Mouse (Mus musculus): ENCODE measurements around the gene Lrrc4. TPM values are rescaled to one million over a fixed set of nuclear protein-coding genes. Genes with fewer than 3 reads are reported as not detected.

Gene Lrrc4
- polyA plus RNA-seq, 1 experiment = 2.3 TPM

DNA sequence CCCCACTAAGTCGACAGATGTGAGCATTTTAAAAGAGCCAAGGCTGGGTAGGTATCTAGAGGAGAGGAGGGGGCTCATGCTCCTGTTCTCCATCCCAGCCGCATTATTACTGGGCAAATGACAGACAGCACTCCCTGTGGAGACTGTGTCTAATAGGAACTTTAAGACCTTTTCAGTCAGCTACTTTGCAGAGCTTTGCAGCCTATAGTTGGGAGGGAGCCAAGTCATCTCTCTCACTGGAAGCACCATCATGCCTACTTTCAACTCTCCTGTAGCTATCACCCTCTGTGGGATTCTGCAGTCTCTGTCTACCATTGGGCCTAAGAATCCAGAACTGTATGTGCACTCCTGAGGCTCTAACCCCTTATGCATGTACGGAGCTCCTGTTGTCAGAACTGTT is 5.7 kb downstream of the Lrrc4 start:
- no peak for DNase-seq (ENCODE audit: low read depth)

DNA sequence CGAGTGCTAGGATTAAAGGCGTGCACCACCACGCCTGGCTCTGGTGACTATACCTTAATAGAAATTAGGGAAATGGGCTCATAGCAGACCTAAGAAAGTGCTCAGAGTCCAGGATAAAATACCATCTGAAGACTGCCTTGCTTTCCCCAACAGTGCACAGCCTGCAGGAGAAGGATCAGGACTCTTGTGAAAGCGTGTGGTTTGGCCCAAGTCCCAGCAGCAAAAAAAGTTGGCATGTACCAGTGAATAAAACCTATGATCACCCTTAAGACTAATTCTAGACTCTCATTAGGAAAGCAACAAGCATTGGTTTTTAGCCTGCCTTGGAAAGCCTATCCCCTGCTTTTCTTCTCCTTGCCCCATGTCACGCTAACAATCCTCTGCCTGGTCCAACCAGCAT is 7.7 kb downstream of the Lrrc4 start:
- DNase-seq (ENCODE audit: low read depth) = peak; percentile 68

GRCm38 (mm10) chr6:28823375-28823774 is 8.2 kb downstream of the Lrrc4 start:
- DNase-seq (ENCODE audit: low read depth) = peak; percentile 56

DNA sequence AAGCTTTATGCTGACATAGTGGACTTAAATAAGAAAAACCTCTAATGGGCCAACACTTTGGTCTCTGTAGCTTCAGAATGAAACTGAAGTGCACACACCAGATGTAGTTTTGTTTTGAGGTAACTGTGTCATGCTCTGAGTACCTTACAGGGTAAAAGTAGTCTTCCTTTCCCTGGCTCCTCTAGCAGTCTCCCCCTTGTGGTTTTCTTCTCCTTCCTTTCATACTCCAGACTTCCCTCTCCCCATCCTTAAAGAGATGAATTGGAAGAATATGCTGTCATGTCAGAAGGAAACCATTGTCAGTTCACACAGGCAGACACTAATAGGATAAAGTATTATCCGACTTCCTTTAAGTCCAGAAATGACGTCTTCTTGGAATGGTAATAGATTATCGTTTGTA is 9.3 kb downstream of the Lrrc4 start:
- no peak for DNase-seq (ENCODE audit: low read depth)

- no peak for DNase-seq (ENCODE audit: low read depth)
Measured at GRCm38 (mm10) chr6:28819509-28820358, 11.8 kb downstream of the Lrrc4 start.

DNA sequence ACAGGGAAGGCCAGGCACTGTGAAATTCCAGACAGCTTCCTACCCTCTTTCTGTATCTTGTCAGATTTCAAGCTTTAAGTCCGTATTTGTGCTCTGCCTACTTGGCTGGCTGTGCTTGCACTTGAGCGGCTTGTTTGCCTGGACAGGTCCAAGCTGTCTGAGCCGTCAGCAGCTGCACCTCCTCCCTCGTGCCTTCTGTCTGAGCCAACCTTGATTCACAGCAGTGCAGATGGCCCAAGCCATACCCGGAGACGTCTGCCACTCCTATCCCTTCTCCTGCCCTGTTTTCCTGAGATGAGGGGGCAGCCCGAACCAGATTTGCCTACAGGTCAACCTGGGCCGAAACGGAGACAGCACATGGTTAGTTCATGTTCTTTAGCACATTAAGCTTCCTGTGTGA is 14.5 kb downstream of the Lrrc4 start:
- DNase-seq (ENCODE audit: low read depth) = no peak

DNA sequence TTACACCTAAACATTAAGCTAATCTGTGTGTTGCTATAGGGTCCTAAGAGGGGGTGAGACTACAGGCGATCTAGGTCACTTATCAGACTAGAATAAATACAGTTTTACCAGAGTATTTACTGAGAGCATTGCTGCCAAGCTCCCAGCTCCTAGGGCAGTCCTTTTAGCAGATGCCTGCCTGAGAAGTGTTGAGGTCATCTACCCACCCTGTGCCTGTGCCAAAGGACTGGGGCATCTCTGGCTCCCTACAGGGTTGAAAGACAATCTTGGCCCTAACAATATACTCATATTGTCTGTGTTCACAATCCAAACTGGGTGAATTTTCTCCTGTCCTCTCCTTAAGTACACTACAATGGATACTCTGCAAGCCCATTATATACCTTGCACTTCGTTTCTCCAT is 16.7 kb downstream of the Lrrc4 start:
- no peak for DNase-seq (ENCODE audit: low read depth)

DNA sequence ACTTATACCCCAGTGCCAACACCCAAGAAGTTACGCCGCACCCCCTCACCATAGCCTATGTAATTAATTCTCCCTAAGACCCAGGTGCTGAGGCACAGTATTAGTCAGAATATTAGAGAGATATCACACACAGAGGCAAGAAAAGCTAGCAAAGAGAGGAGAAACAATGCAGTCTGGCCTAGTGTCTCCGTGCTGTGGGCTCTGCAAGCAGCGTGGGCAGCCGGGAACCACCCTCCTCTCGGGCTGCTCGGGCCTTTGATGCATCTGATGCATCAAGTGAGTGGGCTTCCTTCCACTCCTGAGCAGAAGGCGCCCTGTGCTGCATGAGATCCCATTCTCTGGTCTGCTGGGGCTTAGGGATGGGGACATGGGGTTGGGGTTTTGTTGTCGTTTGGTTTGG is 18.5 kb downstream of the Lrrc4 start:
- no peak for DNase-seq (ENCODE audit: low read depth)

GRCm38 (mm10) chr6:28804751-28805150 is 26.8 kb downstream of the Lrrc4 start:
- DNase-seq (ENCODE audit: low read depth) = no peak

GRCm38 (mm10) chr6:28803678-28804279 is 27.8 kb downstream of the Lrrc4 start:
- DNase-seq (ENCODE audit: low read depth) = no peak

GRCm38 (mm10) chr6:28800976-28801375 is 30.6 kb downstream of the Lrrc4 start:
- no peak for DNase-seq (ENCODE audit: low read depth)

DNA sequence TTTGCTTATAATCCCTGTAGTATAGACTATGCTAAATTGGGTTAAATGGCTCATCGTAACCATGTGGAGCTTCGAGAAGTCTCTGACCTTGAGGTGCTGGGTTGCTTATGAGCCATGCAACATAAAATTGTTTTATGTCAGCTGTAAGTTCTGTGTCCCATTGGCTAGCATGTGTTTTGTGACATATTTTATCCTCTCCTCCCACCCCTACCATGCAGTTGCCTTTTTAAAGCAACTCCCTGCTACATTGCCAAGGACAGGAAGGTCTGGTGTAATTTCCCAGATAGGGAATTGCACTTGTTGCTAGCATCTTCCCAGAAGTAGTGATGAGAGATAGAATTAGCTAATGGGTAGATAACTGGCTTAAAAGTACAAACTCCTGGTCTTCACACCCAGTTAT is 31.7 kb downstream of the Lrrc4 start:
- no peak for DNase-seq (ENCODE audit: low read depth)

DNA sequence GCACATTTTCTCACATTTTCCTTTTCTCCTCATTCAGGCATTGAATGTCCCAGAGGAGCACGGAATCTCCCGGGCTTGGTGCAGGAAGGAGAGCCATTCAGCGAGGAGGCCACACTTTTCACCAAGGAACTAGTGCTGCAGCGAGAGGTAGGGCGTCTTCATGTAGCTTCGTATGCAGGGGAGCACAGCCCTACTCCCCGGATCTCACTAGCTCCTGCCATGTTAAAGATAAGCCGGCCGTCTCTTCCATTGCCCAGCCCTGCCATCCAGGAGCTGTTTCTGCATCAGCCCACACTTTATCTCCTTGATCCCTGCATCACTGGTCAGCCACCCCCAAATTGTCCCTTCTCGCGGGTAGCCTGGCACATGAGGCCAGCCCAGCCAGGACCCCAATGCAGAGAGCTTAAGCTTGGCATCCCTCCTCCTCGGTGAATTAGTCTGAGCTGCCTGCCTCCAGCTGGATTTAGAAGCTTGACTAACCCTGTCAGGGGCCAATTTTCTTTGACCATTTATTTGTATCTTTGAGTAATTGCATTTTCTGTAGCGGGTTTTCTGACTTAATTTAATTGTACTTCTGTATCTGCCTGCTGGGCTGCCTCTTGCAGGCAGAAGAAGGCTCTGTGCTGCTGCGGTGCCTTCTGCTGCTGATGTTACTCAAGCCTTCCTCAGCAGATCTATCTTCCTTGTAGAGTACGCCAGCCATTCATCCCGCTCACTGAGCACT is 35.6 kb downstream of the Lrrc4 start:
- DNase-seq (ENCODE audit: low read depth) = no peak

DNA sequence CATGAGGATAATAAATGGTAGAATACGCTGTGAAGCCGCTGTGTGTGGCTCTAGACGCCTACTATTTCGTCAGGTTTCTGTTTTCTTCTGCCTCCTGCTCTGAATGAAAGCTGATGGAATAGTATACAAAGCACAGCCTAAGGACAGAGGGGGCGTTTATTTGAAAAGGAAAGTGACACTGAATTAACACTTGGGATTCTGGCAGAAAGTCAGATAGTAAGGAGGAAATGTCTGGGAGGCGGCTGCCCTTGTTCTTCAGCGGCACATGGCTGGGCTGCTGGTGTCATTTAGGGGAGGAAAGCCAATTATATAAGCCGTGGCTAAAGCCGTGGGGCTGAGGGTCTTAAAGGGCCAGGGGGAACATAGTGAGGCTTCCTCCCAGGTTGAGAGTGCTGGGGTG is 36.2 kb downstream of the Lrrc4 start:
- DNase-seq (ENCODE audit: low read depth) = no peak

DNA sequence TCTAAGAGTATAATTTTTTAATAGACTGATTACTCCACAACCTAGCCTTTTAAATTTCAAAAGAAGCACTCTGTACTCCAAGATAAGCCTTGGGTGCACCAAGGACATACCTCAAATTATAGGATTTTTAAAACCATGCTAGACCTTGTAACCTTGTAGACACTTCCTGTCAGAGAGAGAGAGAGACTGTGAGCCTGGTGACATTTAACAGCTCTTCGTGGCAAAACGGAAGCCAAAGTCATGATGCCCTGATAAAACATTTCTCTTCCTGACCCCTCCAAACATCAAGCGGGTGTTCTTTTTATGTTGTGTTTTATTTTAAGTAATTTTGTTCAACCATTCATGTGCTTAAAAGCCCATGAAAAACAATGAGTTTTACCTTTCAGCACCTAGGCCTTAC is 39.7 kb downstream of the Lrrc4 start:
- no peak for DNase-seq (ENCODE audit: low read depth)

DNA sequence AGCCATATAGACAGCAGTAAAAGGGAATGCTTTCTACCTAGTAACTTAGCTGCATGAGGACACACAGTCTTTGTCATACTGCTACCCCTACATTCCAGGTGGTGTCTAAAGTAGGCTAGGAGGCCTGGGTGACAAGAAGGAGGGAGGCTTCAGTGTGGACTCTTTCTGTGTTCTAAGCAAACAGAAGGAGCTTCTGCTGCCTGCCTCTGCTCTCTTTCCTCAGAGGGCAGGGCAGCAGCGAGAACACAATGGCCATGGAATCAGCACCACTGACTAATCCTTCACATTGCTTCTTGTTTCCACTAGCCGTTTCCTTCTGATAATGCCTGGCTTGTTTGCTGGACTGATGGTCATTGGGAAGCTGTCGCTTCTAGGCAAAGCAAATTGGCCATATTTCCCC is 40.4 kb downstream of the Lrrc4 start:
- DNase-seq (ENCODE audit: low read depth) = no peak

DNA sequence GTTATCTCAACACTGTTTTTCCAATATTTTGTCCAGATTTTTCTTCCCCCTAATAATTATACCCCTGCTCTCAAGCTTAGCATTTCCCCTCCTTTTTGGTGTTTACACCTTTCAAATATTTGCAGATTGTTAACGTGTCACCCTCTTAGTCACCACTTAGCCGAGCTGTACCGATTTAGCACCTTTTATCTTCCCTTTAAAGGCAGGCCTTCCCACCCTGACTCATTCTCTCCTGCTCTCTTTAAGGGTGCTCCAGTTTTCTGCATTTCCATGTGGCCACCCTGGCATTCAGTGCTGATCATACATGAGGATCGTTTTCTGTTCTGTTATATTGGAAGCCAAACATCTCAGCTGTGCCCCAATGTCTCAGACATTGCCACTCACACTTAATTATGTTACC is 41.9 kb downstream of the Lrrc4 start:
- no peak for DNase-seq (ENCODE audit: low read depth)

DNA sequence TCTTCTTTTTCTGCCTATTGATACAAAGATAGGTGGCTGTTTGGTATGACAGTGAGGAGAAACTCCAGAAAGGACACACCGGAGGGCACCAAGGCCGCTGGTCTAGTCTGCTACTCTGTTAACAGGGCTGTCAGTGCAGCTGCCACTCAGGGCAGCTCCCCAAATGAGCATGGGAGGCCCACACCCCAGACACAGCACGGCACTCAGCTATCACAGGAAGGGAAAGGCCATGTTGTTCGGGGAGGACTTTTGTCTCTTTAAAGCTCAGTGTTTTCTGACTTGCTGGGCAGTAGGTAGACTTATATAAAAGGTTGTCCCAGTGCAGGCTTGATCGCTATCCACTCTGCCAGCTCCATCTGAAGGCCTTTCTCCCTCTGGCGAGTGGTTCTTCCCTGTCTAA is 44.4 kb downstream of the Lrrc4 start:
- peak; percentile 27 for DNase-seq (ENCODE audit: low read depth)

DNA sequence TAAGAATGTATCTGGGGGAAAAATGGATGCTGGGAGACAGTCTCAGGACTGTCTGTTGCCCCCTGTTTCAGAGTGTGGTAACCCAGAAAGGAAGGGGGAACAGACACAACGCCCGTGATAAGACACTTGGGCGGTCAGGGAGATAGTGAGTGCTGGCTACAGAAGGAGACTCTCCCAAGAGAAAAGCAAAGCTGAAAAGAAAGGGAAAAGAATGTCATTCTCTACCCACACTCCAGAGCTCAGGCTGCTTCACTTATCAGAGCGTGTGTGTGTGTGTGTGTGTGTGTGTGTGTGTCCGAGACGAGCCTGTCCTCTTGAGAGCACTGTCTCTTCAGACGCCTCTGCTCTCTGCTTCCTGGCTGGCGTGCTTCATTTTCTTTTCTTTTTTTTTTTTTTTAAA is 45.8 kb downstream of the Lrrc4 start:
- DNase-seq (ENCODE audit: low read depth) = no peak

- no peak for DNase-seq (ENCODE audit: low read depth)
Measured at GRCm38 (mm10) chr6:28783953-28784352, 47.6 kb downstream of the Lrrc4 start.

DNA sequence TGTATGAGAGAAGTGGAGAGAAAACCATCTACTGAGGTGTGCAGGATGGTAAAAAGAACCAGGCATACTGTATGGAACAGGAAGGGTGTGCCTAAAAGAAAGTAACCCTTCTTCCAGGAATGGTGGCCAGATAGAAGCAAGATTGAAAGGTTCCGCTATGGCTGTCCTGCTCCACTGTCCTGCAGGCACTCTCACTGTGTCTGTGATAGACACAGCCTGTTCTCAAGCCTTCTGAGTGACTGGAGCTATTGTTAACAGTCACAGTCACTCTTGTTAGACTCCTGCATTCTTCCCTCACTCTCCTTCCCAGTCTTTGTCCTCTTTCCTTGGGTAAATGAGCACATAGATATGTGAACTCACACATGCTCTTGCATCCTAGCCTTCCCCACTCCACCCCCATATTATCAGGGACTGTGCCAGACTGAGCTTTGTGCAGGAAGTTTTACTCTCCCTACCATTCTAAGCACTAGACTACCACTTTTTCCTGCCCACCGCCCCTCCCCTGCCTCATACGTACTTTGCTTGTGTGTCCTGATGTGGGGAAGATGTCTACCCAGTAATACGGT is 48.4 kb downstream of the Lrrc4 start:
- DNase-seq (ENCODE audit: low read depth) = no peak

DNA sequence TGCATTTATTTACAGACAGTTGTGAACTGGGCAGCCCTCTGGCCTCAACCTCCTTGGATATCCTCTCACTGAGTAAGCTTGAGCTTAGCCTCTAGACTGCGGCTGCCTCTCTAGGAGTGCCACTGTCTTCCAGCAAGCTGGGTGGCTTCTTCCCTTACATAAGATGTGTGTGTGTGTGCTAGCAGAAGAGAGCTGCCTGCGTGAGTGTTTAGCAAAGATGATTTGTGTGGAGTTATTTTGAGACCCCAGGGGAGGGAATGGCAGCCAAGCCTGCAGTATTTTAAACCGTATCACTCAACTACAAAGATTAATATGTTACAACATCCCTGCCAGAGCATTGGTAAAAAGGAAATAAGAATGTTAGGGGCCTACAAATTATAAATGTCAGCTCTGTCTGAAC is 49.9 kb downstream of the Lrrc4 start:
- no peak for DNase-seq (ENCODE audit: low read depth)

DNA sequence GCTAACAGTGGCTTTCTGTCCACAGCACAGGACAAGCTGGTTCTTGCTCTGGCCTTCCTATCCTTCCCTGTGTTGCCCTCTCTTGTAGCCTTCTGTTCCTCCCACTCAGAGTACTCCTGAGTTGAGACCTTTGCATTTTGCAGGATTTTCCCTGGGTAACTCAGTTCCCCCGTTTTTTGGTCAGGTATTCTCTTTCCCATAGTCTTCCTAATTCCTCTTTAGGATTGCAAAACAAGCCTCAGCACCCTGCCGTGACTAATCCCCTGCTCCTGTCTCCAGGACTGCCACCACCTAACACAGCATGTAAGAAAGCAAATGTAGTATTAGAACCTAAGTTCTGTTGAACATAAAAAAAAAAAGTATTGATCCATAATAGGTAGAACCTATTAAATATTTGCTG is 60.2 kb downstream of the Lrrc4 start:
- no peak for DNase-seq (ENCODE audit: low read depth)

Measured in gonadal fat pad, adult 2 months (tissue).